ENCODE assay signal across 24 mouse cellular contexts in the genomic region with DNA sequence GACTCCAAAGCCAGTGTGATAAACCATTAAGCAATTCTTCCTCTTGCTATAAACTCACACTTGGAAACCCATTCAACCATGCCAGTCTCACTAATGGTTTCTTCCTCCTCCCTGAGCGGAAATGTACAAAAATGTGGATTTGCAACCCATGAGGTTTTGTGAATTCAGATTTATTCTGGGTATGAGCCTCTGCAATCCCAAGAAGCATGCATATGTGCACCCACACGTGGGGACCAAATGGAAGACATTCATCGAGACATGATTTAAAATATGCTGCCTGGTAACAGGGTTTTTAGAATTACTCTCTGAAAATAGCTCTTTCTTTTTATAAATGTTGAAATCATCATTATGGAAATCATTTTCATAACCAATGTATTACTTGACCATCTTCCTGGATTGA.
DNase-seq lines count a peak whose midpoint lies in the region; ATAC-seq and TF ChIP-seq lines count a peak whose summit lies in the region.
"Had no signal": no experiment of that assay in that cellular context is flagged by ENCODE, and none has a peak within 500 bp of the region (broad histone marks: within the 10 kb centered on the region; RNA-seq: fewer than 3 reads in every experiment).

No protein-coding gene starts in this region.

- H3K4me1 ChIP-seq in midbrain, embryonic 16.5 days (ENCODE audit: control insufficient read depth, insufficient read depth, low read length) = no peaks in the 10 kb centered on the region
- H3K4me1 ChIP-seq in hindbrain, postnatal 0 days (ENCODE audit: insufficient read depth, low read length) = no peaks in the 10 kb centered on the region
- H3K4me1 ChIP-seq: heart, embryonic 12.5 days; hindbrain, embryonic 12.5 days; limb, embryonic 15.5 days; liver, embryonic 15.5 days; midbrain, embryonic 12.5 days; neural tube, embryonic 13.5 days had no signal

- H3K9ac ChIP-seq in midbrain, embryonic 16.5 days (ENCODE audit: low read depth, low read length) = no peak overlapping the region
- H3K9ac ChIP-seq in hindbrain, postnatal 0 days (replicated peaks; ENCODE audit: low read length) = no peak overlapping the region
- H3K9ac ChIP-seq: heart, embryonic 12.5 days; hindbrain, embryonic 12.5 days; limb, embryonic 15.5 days; liver, embryonic 15.5 days; midbrain, embryonic 12.5 days; neural tube, embryonic 13.5 days had no signal

- ATAC-seq in frontal cortex, adult (ENCODE audit: low TSS enrichment) = peak; percentile 91
- ATAC-seq in midbrain, embryonic 16.5 days = no peak
- no peak for ATAC-seq in hindbrain, postnatal 0 days
- ATAC-seq: activated CD4-positive, CD25-positive, alpha-beta regulatory T cell, adult 4 months; intestine, embryonic 16.5 days; lung, postnatal 0 days had no signal

- no peaks in the 10 kb centered on the region for H3K36me3 ChIP-seq in midbrain, embryonic 16.5 days (ENCODE audit: control insufficient read depth, insufficient read depth, low read length)
- no peaks in the 10 kb centered on the region for H3K36me3 ChIP-seq in hindbrain, postnatal 0 days (ENCODE audit: insufficient read depth, low read length)
- H3K36me3 ChIP-seq: G1E; heart, embryonic 12.5 days; hindbrain, embryonic 12.5 days; limb, embryonic 15.5 days; liver, embryonic 15.5 days; midbrain, embryonic 12.5 days; neural tube, embryonic 13.5 days had no signal

- no peak overlapping the region for H3K4me2 ChIP-seq in midbrain, embryonic 16.5 days (ENCODE audit: low read length)
- no peak overlapping the region for H3K4me2 ChIP-seq in hindbrain, postnatal 0 days (ENCODE audit: low read depth, low read length)
- H3K4me2 ChIP-seq: heart, embryonic 12.5 days; hindbrain, embryonic 12.5 days; limb, embryonic 15.5 days; liver, embryonic 15.5 days; midbrain, embryonic 12.5 days; neural tube, embryonic 13.5 days had no signal

- H3K4me3 ChIP-seq in midbrain, embryonic 16.5 days (ENCODE audit: low read depth, low read length) = no peak overlapping the region
- no peak overlapping the region for H3K4me3 ChIP-seq in hindbrain, postnatal 0 days (ENCODE audit: low read length)
- H3K4me3 ChIP-seq: heart, embryonic 12.5 days; hindbrain, embryonic 12.5 days; limb, embryonic 15.5 days; liver, embryonic 15.5 days; midbrain, embryonic 12.5 days; neural tube, embryonic 13.5 days had no signal

- H3K27me3 ChIP-seq in midbrain, embryonic 16.5 days (ENCODE audit: control insufficient read depth, insufficient read depth, low read depth, low read length) = no peaks in the 10 kb centered on the region
- no peaks in the 10 kb centered on the region for H3K27me3 ChIP-seq in hindbrain, postnatal 0 days (ENCODE audit: insufficient read depth, low read length)
- H3K27me3 ChIP-seq: heart, embryonic 12.5 days; hindbrain, embryonic 12.5 days; limb, embryonic 15.5 days; liver, embryonic 15.5 days; midbrain, embryonic 12.5 days; neural tube, embryonic 13.5 days had no signal

- 86% methylated on average over 3 of the region's 3 CpGs for WGBS in midbrain, embryonic 16.5 days
- WGBS in hindbrain, postnatal 0 days = 89% methylated on average over 3 of the region's 3 CpGs

- no peaks in the 10 kb centered on the region for H3K9me3 ChIP-seq in midbrain, embryonic 16.5 days (replicated peaks; ENCODE audit: control insufficient read depth, low read length, poor library complexity, severe bottlenecking)
- no peaks in the 10 kb centered on the region for H3K9me3 ChIP-seq in hindbrain, postnatal 0 days (ENCODE audit: low read length)
- H3K9me3 ChIP-seq: G1E; heart, embryonic 12.5 days; hindbrain, embryonic 12.5 days; limb, embryonic 15.5 days; liver, embryonic 15.5 days; midbrain, embryonic 12.5 days; neural tube, embryonic 13.5 days had no signal

- DNase-seq in frontal cortex, postnatal 25 days (ENCODE audit: low spot score in 2 of 2) = no peak
- peak; percentile 76 for DNase-seq in brain, adult 2 months (ENCODE audit: low read depth, low spot score)
- DNase-seq in left cerebral cortex, adult 18-20 months (ENCODE audit: low spot score in 2 of 2) = peak; percentile 29 to 45
- DNase-seq in right cerebral cortex, postnatal 25 days = peak; percentile 38
- no peak for DNase-seq in gastrocnemius, adult 8-10 months (ENCODE audit: low spot score in 2 of 2)
- DNase-seq in hindbrain, postnatal 0 days (ENCODE audit: low spot score) = no peak
- DNase-seq: adrenal gland, postnatal 14 days; cerebellum, adult 11-12 months; cerebellum, postnatal 25 days; heart, postnatal 14 days; kidney, postnatal 36 days; thymus, postnatal 25 days had no signal

- TF ChIP-seq CTCF in hindbrain, postnatal 0 days (IDR thresholded peaks at IDR 0.05; ENCODE audit: low read depth) = no peak

- no peak overlapping the region for H3K27ac ChIP-seq in midbrain, embryonic 16.5 days (ENCODE audit: low read length)
- no peak overlapping the region for H3K27ac ChIP-seq in hindbrain, postnatal 0 days
- H3K27ac ChIP-seq: hindbrain, embryonic 12.5 days; limb, embryonic 15.5 days; liver, embryonic 15.5 days; midbrain, embryonic 12.5 days; neural tube, embryonic 13.5 days had no signal

Comparison
In these comparisons a context has a peak if more than half of its experiments do, and no peak if none do; other contexts are left out.
1. DNase-seq: peak in brain, adult 2 months (single experiment), left cerebral cortex, adult 18-20 months (2 of 2) and right cerebral cortex, postnatal 25 days (single experiment); none in frontal cortex, postnatal 25 days (0 of 2), gastrocnemius, adult 8-10 months (0 of 2) and hindbrain, postnatal 0 days (single experiment).